Mouse (Mus musculus) monocyte, adult 2 months (primary cell): ENCODE measurements around the gene Hykk.

Experiments
- DNase-seq, 2 experiments: peaks; one replicate each; pipeline ENCODE4 v3.0.0; 2022; ENCODE audit warnings: low spot score in 2 of 2, low read depth in 1 of 2

Hykk gene

DNA sequence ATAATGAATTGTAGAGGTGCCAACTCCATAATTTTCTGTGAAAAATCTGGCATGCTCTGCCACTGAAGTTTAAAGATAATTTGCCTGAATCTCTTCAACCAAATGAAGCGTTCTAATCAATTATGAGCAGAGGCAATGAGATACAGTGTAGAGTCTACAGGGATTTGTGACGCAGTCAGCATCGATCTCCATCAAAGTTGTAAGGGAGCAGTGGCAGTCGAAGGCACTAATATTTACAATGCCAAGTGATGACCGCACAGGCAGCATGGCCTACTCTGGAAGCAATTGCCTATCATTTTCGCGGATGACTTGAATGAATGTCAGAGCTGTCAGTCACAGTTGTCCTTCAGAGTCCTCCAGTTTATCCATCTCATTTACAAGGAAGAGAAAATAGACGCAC is 63.6 kb downstream of the Hykk start, which contains the start of gene Chrna5:
Chrna5 (plus strand) TSS at position 207 of the 400 bp plus-strand sequence.
- no peak for DNase-seq

DNA sequence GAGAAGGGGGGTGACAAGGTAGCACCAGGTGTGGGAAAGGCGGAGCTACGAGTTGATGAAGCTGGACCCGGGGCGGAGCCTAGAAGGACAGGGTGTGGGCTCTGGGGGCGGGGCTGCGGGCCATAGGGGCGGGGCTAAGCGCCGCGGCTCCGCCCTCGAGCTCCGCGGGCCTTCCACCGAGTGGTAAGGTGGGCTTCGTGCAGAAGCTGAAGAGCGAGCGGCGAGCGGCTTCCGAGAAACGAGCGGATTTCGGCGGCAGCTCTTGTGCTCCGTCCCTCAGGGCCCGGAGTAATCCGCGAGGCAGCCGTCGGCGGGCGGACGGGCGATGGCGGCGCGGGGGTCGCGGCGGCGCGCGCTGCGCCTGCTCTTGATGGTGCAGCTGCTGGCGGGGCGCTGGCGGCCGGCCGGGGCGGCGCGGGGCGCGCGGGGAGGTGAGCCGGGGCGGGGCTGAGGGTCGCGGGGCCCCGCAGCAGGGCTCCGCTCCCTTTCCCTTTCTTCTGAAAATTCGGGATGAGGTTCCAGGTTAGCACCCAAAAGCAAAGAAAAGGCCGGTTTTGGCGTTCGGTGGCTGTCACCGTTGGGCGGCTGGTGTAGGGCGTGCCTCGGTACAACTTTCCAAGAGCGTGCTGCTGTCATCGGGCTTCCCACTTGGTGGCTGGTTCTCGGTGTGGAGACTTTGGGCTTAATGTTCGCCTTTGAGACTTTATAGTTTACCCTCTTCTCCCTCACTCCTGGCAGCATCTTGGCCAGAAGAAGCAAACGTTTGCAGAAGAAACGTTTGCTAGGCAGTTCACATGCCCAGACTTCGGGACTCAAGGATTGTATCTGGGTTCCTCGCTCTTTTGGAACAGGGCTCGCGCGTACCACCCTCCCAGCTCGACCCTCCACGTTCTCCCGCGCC is 64.5 kb downstream of the Hykk start:
- DNase-seq = no peak

DNA sequence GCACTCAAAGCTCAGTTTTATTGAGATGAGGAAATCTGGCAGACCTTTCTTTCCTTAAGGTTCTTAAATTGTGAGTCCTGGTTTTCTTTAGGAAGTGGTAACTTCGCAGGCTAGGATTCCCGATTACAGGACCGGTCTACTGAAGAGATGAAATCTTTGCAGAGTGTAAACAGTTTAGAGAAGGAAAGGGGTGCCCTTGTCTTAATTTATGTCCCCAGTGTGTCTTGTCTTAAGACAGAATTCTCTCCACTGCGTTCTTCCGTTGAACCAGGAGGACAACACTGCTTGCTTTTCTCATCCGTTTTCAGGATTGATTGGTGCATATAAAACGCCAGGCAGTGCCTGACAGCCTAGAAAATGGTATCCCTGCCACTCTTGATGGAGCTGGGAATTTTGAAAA is 65.3 kb downstream of the Hykk start:
- no peak for DNase-seq

DNA sequence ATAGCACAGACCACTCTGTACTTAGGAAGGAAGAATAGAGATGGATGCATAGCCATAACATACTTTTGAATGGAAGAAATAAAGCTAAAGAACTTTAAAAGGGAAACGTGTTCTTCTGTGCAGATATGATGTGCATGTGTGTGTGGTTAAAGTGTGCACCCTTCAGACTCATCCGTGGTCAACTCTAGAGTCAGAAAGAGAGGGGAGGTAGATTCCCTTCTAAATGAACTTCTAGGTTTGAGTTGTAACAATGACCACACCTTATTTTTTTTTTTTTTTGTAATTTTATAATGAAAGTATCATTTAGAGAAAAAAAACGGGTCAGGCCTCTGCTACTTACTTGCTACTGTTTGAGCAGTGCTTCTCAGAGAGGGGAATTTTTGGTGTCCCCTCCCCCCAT is 73.3 kb downstream of the Hykk start:
- no peak for DNase-seq

DNA sequence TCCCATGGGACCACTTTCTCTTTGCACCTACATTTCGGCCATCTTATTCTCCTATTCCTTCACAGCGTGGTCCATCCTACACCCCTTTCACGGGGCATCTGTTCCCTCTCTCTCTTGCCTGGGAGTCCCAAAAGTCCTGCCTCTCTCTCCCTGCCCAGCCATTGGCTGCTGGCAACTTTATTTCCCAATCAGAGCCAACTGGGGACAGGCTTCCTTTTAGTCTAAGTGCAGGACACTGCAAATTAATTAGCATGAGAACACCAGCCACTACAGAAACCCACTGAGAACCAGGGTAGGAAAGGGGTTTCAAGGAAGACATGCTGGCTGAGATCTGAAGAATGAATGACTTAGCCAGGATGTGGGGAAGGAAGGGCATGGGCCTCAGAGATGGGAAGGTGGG is 77.3 kb downstream of the Hykk start:
- no peak for DNase-seq

DNA sequence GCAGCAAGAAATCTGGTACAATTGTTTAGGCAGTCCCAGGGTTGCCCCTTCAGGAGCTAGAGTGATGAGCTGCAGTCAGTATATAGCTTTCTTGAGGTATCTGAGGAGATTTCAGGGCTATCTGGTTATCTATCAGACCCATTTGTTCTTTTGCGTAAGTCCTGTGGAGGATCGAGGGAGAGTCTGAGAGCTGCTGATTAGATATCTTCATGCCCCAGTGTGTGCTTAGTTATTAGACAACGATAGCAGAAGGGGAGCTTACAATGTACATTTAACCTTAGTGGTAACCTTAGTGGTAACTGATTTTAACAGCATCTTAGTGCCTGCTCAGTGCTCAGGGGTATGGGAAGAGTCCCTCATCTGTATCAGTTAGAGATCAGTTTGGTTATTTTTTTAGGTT is 78.6 kb downstream of the Hykk start:
- DNase-seq = no peak
